In the genomic region with DNA sequence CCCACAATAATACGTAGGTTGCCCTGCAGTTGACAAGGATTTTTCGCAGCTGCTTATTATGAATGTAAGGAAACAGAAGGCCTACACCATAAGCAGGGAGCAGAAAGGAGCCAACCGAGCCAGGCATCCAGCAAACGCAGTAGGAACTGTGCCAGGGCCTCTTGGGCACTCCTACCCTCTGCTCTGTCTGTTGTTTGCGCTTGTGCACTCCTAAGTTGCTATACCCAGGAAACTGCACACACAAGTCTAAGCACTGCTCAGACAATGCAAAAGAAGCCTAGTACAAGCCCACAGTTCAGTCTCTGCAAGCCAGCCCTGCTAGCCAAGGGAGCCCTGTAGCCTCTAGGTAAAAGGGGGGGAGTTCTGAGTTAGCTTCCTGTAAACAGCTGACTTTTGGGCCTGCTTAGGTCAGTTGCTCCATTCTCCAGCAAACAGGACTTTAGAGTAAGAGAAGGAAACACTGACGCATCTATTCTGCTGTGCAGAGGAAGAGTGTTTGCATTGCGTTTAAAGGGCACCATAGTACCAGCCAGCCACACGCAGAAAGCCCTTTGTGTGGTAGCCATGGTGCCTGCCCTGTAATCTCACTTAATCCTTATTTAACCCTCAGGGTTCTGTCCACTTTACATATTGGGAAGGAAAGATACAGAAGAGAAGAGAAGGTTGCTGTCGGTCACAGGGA, we compare ENCODE assay signal across 9 mouse cellular contexts. TPM values are rescaled to one million over a fixed set of nuclear protein-coding genes. Genes with fewer than 3 reads are reported as not detected.
DNase-seq lines count a peak whose midpoint lies in the region; ATAC-seq and TF ChIP-seq lines count a peak whose summit lies in the region.
"Had no signal": no experiment of that assay in that cellular context is flagged by ENCODE, and none has a peak within 500 bp of the region (broad histone marks: within the 10 kb centered on the region; RNA-seq: fewer than 3 reads in every experiment).

No protein-coding gene starts in this region.

- no peak overlapping the region for H3K4me3 ChIP-seq in hindbrain, embryonic 14.5 days (replicated peaks; ENCODE audit: low read length)
- no peak overlapping the region for H3K4me3 ChIP-seq in midbrain, postnatal 0 days (ENCODE audit: low read depth, low read length)
- H3K4me3 ChIP-seq: liver, embryonic 15.5 days had no signal

- no peaks in the 10 kb centered on the region for H3K9me3 ChIP-seq in hindbrain, embryonic 14.5 days (ENCODE audit: control insufficient read depth, low read length)
- no peaks in the 10 kb centered on the region for H3K9me3 ChIP-seq in midbrain, postnatal 0 days (ENCODE audit: low read length)
- H3K9me3 ChIP-seq: liver, embryonic 15.5 days had no signal

- 36% methylated on average over 9 of the region's 9 CpGs for WGBS in hindbrain, embryonic 14.5 days
- WGBS in midbrain, postnatal 0 days, result 38% methylated on average over 9 of the region's 9 CpGs

- peak; percentile 68; the same call in 1 of the 2 replicates for ATAC-seq in hindbrain, embryonic 14.5 days (ENCODE audit: low FRiP score)
- peak; percentile 58; the same call in 1 of the 2 replicates for ATAC-seq in midbrain, postnatal 0 days (ENCODE audit: low FRiP score)
- no peak for ATAC-seq in activated CD4-positive, CD25-positive, alpha-beta regulatory T cell, adult 4 months
- no peak for ATAC-seq in megakaryocyte progenitor cell, adult 5-6 weeks (replicated peaks; ENCODE audit: poor library complexity)

- H3K36me3 ChIP-seq in hindbrain, embryonic 14.5 days (replicated peaks; ENCODE audit: control insufficient read depth, insufficient read depth), result no peaks in the 10 kb centered on the region
- no peaks in the 10 kb centered on the region for H3K36me3 ChIP-seq in midbrain, postnatal 0 days (ENCODE audit: insufficient read depth, low read length)
- H3K36me3 ChIP-seq: liver, embryonic 15.5 days had no signal

- DNase-seq in layer of hippocampus, adult 9-11 months, result peak; percentile 39
- DNase-seq in layer of hippocampus, postnatal 10 days (ENCODE audit: low spot score in 2 of 2), result no peak
- peak; percentile 63 to 74 for DNase-seq in cerebellum, postnatal 10 days
- DNase-seq in hindbrain, embryonic 14.5 days (ENCODE audit: low spot score), result peak; percentile 39
- peak; percentile 39 for DNase-seq in midbrain, postnatal 0 days (ENCODE audit: low spot score)
- no peak for DNase-seq in kidney, adult 8-10 months

- no peak overlapping the region for H3K4me2 ChIP-seq in hindbrain, embryonic 14.5 days (replicated peaks)
- no peak overlapping the region for H3K4me2 ChIP-seq in midbrain, postnatal 0 days (ENCODE audit: low read depth, low read length, poor library complexity, severe bottlenecking)
- H3K4me2 ChIP-seq: liver, embryonic 15.5 days had no signal

- no peaks in the 10 kb centered on the region for H3K27me3 ChIP-seq in hindbrain, embryonic 14.5 days (ENCODE audit: control insufficient read depth, insufficient read depth, low read length)
- no peaks in the 10 kb centered on the region for H3K27me3 ChIP-seq in midbrain, postnatal 0 days (ENCODE audit: insufficient read depth, low read length)
- H3K27me3 ChIP-seq: liver, embryonic 15.5 days had no signal

- no peak overlapping the region for H3K9ac ChIP-seq in hindbrain, embryonic 14.5 days
- H3K9ac ChIP-seq in midbrain, postnatal 0 days (replicated peaks; ENCODE audit: low read length, poor library complexity, severe bottlenecking), result no peak overlapping the region
- H3K9ac ChIP-seq: liver, embryonic 15.5 days had no signal

- H3K4me1 ChIP-seq in hindbrain, embryonic 14.5 days (replicated peaks; ENCODE audit: control insufficient read depth, insufficient read depth, low read length), result peaks cover 7% of the 10 kb centered on the region
- H3K4me1 ChIP-seq in midbrain, postnatal 0 days (ENCODE audit: insufficient read depth, low read length), result peaks cover 3% of the 10 kb centered on the region; the same call in 1 of the 2 replicates

- H3K27ac ChIP-seq in hindbrain, embryonic 14.5 days, result peak overlapping the region; percentile 60; the same call in 1 of the 2 replicates
- peak overlapping the region; percentile 47; the same call in 1 of the 2 replicates for H3K27ac ChIP-seq in midbrain, postnatal 0 days (ENCODE audit: low read depth, low read length)

- no peak for TF ChIP-seq CTCF in midbrain, postnatal 0 days (IDR thresholded peaks at IDR 0.05)

RNA-seq across cellular contexts. Expression of a gene that starts 43.5 kb away (rescaled TPM):
- total RNA-seq in layer of hippocampus, postnatal 10 days (2021), result 100 to 1,000 TPM; 367 to 390 TPM
- polyA plus RNA-seq in hindbrain, embryonic 14.5 days (2014; fragmentation: Nextera tagmentation; extraction: Ambion mirVana), result 105 and 112 TPM in 2 replicates
- 211 and 235 TPM in 2 replicates for total RNA-seq in midbrain, postnatal 0 days (2014; rRNA removed)
- polyA plus RNA-seq in midbrain, postnatal 0 days (2015; fragmentation: Nextera tagmentation; extraction: Ambion mirVana), result 54.7 and 56.7 TPM in 2 replicates
- polyA plus RNA-seq in activated CD4-positive, CD25-positive, alpha-beta regulatory T cell, adult 4 months (2017; shearing (Covaris generic)), result 10 to 100 TPM; 15.1 to 17.4 TPM
- total RNA-seq in megakaryocyte progenitor cell, adult 5-6 weeks (2015), result 69.5 and 75.2 TPM in 2 replicates
- total RNA-seq in megakaryocyte progenitor cell, adult 5-6 weeks (2017), result 126 and 129 TPM in 2 replicates

Comparison
In these comparisons a context has a peak if more than half of its experiments do, and no peak if none do; other contexts are left out.
1. DNase-seq: peak in layer of hippocampus, adult 9-11 months (single experiment), cerebellum, postnatal 10 days (2 of 2), hindbrain, embryonic 14.5 days (single experiment) and midbrain, postnatal 0 days (single experiment); none in layer of hippocampus, postnatal 10 days (0 of 2) and kidney, adult 8-10 months (0 of 2).
2. ATAC-seq: peak in hindbrain, embryonic 14.5 days (single experiment) and midbrain, postnatal 0 days (single experiment); none in activated CD4-positive, CD25-positive, alpha-beta regulatory T cell, adult 4 months (single experiment) and megakaryocyte progenitor cell, adult 5-6 weeks (single experiment).